ENCODE assay signal across 8 mouse cellular contexts in the genomic region with DNA sequence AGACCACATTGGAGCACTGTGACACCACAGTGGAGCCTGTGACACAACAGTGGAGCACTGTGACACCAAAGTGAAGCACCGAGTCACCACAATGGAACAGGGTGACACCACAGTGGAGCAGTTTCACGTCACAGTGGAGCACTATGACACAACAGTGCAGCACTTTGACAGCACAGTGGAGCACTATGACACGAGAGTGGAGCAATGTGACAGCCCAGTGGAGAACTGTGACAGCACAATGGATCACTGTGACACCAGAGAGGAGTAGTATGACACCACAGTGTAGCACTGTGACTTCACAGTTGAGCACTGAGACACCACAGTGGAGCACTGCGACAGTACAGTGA.
DNase-seq lines count a peak whose midpoint lies in the region; ATAC-seq lines count a peak whose summit lies in the region.

No protein-coding gene starts in this region.

- peak; percentile 0 for DNase-seq in cerebellum, adult 11-12 months
- DNase-seq in cerebellum, adult 11 months = no peak
- DNase-seq in kidney, postnatal 10 days = peak; percentile 3
- DNase-seq in kidney, postnatal 36 days = no peak
- DNase-seq in urinary bladder, postnatal 4 days (ENCODE audit: low spot score in 2 of 2) = peak; percentile 15 to 56
- no peak for DNase-seq in urinary bladder, adult 2 months (ENCODE audit: low spot score)
- DNase-seq in frontal cortex, adult 2 months (ENCODE audit: extremely low spot score in 1 of 2, low spot score in 1 of 2) = no peak

- no peak for ATAC-seq in erythroblast, adult 5-6 weeks (replicated peaks; ENCODE audit: low FRiP score, poor library complexity, severe bottlenecking)

Comparison
In these comparisons a context has a peak if more than half of its experiments do, and no peak if none do; other contexts are left out.
1. DNase-seq: peak in cerebellum, adult 11-12 months (single experiment), kidney, postnatal 10 days (single experiment) and urinary bladder, postnatal 4 days (2 of 2); none in cerebellum, adult 11 months (single experiment), kidney, postnatal 36 days (0 of 2), urinary bladder, adult 2 months (single experiment) and frontal cortex, adult 2 months (0 of 2).